Mouse (Mus musculus) large intestine, adult 2 months (tissue): Measurements from ENCODE around the gene Gpc3. TPM values are rescaled to one million over a fixed set of nuclear protein-coding genes. Genes with fewer than 3 reads are reported as not detected.
A peak's percentile ranks its signal among the peaks of the same experiment; 100 is the strongest.

Experiments used
- DNase-seq: peaks from one replicate; pipeline ENCODE4 v3.0.0-alpha.2; 2012; ENCODE audit warnings: low read depth, low spot score
- WGBS: fragments of 180-500 bp; shearing (Covaris S2); methylation state at CpG from one replicate; pipeline ENCODE4 v1.1.7; 2018; 5-methylcytosine and 5-hydroxymethylcytosine counted together
- polyA plus RNA-seq: library from polyadenylated mRNA; depleted of rRNA; stranded (reverse); fragments of >200 nt; gene quantifications from 2 replicates; pipeline ENCODE4 v1.2.3, GENCODE M21; 2012

Gene Gpc3
- polyA plus RNA-seq, 1 experiment = 7.4 TPM

DNA sequence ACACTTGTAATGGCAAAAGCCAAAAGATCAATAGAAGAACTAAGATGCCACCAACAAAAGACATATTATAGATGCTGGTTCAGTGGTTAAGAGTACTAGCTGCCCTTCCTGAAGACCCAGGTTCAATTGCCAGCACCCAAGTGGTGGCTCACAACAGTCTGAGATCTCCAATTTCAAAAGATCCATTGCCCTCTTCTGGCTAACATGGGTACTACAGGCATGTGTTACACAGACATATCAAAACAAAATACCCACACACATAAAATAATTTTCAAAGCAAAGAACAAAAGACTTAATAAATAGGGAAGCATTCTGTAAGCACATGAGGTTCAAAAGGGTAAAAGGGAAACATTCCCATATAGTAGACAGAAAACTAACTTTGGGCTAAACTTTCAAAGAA is 26.1 kb downstream of the Gpc3 start:
- no peak for DNase-seq

GRCm38 (mm10) chrX:52559995-52560394 is 53.8 kb downstream of the Gpc3 start:
- 83% methylated on average over 4 of the region's 4 CpGs for WGBS
- no peak for DNase-seq

DNA sequence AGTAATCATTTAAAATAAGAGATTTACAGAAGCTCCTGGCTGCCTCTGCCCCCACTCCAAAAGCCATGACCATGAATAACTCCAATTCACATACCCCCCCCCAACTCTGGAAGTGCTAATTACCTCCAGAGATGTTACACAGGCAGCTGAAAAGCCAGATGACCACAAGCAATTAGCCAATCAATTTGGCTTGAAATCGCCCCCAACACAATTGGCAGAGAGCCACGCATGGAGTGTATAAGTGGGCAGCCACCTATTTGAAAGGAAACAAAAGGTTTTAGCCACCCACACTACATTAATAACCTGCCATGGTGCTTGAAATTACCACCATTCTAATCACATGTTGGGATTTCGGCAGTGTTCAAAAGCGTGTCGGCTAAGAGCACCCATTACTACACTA is 55.2 kb downstream of the Gpc3 start:
- no peak for DNase-seq
- 87% methylated on average over 5 of the region's 5 CpGs for WGBS

DNA sequence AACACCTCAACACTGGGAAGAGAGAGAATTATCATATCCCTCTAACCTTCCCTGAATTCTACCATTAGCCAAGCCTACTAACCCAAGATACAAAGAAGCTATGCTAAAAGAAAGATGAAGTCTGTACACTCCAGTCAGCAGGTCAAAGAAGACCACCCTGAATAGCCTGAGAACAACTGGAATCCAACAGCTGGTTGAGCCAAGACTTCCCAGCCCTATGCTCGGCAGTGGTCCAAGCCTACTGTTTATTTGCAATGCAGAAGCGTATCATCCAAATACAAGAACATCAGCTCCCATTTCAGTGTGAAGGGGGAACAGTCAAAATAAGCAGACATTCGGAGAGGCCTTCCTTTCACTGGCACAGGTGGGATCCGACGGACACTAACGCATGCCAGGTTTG is 56.3 kb downstream of the Gpc3 start:
- DNase-seq = no peak
- 76% methylated on average over 6 of the region's 6 CpGs for WGBS

DNA sequence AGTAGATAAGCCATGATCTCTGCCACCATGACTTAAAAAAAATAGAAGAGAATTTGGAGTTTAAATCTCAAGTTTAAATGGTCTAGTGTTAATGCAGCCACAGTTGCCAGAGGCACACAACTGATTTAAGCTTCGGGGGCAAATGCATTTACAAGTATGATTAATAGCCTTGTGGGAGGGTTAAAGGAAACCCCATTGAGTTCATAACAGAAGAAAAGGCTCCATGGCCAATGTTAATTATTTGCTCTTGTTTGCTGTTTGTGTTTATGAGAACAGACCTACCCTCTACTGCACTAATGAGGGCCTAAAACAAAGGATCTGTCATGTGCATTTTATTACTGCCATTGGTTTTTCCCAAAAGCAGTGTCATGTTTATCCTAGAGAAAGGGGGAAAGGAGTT is 62.5 kb downstream of the Gpc3 start:
- 75% methylated on average over 1 of the region's 1 CpGs for WGBS
- DNase-seq = no peak

- DNase-seq = no peak
- WGBS = 72% methylated on average over 3 of the region's 3 CpGs
Observed at GRCm38 (mm10) chrX:52544623-52545022, 69.1 kb downstream of the Gpc3 start.

DNA sequence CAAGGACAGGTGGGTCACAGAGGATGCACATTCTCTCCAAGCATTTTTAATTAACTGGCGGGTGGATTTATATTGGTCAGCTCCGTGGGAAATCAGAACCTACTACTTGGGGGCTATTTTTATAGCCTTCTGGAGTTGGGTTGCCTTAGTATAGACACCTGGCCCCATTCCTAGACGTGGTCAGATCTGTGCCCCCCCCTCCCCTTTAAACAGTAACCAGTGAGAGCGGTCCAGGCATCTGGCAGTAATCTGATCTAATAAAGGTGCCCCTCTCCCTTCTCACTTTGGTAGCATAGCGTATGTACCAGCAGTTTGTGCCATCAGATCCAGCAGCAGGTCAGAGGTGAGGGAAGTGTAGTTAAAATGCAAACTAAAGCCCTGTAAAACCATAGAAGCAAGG is 76.5 kb downstream of the Gpc3 start:
- 58% methylated on average over 5 of the region's 5 CpGs for WGBS
- DNase-seq = no peak

DNA sequence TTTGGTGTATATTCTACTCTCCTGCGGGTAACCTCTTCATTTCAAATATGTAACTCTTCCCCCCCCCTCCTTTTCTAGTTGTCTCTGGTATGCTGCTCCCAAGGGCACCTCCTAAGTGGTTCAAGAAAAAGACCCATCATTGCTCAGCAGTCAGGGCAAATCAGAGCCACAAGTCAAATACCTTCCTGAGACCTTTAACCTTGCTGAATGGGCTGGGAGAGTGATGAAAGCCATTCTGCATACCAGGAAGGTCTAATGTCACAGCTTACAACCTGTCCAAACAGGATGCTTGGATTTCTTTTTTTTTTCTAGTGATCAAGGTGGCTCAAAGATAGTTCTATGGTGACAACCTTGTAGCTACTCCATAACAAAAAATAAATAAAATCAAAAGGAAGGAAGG is 80.0 kb downstream of the Gpc3 start:
- no peak for DNase-seq

GRCm38 (mm10) chrX:52533098-52533497 is 80.7 kb downstream of the Gpc3 start:
- peak; percentile 51 for DNase-seq
- 37% methylated on average over 4 of the region's 4 CpGs for WGBS

More for the DNA sequence above, 80.0 kb downstream of the Gpc3 start:
- WGBS = 67% methylated on average over 1 of the region's 1 CpGs

GRCm38 (mm10) chrX:52532124-52532523 is 81.6 kb downstream of the Gpc3 start:
- no peak for DNase-seq
- 22% methylated on average over 2 of the region's 2 CpGs for WGBS

GRCm38 (mm10) chrX:52526086-52526485 is 87.7 kb downstream of the Gpc3 start:
- 86% methylated on average over 5 of the region's 5 CpGs for WGBS
- DNase-seq = no peak

GRCm38 (mm10) chrX:52525132-52525531 is 88.6 kb downstream of the Gpc3 start:
- no peak for DNase-seq
- WGBS = 65% methylated on average over 3 of the region's 3 CpGs

- WGBS = 44% methylated on average over 3 of the region's 3 CpGs
- DNase-seq = no peak
Observed at GRCm38 (mm10) chrX:52514553-52514952, 99.2 kb downstream of the Gpc3 start.

DNA sequence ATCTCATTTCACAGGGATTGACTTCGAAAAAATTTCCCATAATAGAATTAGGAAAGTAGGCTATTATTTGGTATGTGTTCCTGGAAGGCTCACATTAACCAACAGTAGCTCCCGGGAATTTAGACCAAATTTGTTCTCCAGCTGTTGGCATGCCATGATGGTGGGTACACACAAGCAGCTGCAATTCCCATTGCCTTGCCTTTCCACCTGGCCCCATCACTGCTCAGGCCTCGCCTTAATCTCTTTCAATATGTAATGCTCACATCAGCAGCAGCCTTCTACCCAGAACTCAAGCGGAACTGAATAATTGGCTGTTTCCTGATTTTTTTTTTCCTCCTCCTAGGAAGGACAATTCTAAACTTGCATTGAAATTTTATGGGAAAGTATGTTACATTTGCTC is 102.6 kb downstream of the Gpc3 start:
- DNase-seq = no peak
- WGBS = 81% methylated on average over 4 of the region's 4 CpGs

GRCm38 (mm10) chrX:52503857-52504256 is 109.9 kb downstream of the Gpc3 start:
- 49% methylated on average over 3 of the region's 3 CpGs for WGBS
- DNase-seq = no peak

GRCm38 (mm10) chrX:52489461-52489860 is 124.3 kb downstream of the Gpc3 start:
- WGBS = 62% methylated on average over 4 of the region's 4 CpGs

DNA sequence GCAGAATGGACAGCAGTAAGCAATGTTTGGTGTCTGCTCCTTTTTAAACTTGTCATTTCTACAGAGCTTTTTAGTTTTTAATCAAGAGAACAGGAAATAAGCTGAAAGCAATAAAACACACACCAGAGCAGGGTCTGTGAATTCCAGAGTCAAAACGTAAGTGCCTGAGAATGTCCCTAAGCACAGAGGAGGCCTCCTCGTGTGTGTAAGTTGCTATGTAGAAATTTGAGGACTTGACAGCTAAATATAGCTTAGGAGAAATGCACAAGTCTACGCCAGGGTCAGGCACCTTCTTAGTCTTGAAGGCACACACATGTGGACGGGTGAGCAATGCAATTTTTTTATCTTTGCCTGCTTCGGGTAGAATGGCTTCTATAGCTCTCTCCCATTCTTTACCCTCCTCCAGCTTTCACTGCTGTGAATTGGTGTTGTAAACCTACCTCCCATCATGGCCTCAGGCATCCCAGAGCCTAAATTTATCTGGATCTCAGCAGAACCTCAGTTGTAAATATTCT is 158.6 kb downstream of the Gpc3 start:
- DNase-seq = no peak

More at GRCm38 (mm10) chrX:52489461-52489860, 124.3 kb downstream of the Gpc3 start:
- no peak for DNase-seq

DNA sequence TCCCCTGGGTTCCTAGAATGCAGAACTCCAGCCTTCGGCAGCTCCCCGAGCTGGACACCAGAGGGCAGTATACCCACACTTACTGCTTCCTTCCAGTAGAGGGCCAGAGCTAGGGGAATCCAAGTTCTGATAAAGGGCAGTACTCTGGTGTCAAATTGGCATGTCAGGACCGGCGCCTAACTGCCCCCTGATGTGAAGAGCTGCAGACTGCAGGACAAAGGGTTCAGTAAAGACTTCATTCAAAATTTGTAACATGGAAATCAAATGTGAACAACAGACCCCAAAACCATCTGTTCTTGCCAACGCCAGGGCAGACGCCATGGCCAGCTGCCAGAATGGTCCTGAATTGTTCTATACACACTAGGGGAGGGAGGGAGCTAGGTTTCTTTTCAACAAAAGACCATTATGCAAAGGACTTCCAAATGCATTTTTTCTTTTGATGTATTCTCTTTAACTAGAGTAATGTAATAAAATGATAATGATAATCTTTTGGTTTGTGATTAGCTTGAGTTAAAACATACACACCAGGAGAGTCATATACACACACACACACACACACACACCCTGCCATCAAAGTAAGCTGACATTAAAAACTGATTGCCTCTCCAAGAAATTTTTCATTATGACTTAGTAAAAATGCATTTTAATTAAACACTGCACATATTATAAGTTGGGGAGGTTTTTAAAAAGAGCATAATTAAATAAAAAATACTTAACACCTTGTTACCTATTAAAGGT is 160.1 kb downstream of the Gpc3 start:
- DNase-seq = peak; percentile 10
- 22% methylated on average over 6 of the region's 6 CpGs for WGBS

More for the DNA sequence above, 158.6 kb downstream of the Gpc3 start:
- 50% methylated on average over 5 of the region's 5 CpGs for WGBS

DNA sequence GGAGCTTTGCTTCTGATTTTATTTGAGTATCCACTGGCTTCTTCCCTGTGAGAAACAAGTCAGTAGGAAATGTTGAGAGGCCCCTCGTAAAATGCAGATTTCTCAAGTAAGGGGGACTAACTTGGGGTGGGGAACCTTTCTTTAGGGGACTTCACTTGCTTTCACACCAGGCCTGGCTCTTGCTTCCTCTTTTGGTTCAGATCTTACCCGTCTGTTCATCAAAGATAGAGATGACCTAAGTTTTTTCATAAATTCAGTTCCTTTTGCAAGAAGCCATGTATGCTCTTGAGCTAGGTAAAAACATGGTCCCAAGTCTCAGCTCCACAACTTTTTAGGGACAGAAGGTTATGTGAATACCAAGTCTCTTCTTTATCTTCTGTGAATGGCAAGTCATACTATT is 164.6 kb downstream of the Gpc3 start:
- WGBS = 64% methylated on average over 2 of the region's 2 CpGs
- DNase-seq = no peak

- WGBS = 62% methylated on average over 3 of the region's 3 CpGs
Observed at GRCm38 (mm10) chrX:52448496-52448895, 165.3 kb downstream of the Gpc3 start.

GRCm38 (mm10) chrX:52446530-52446929 is 167.2 kb downstream of the Gpc3 start:
- WGBS = 59% methylated on average over 3 of the region's 3 CpGs

More at GRCm38 (mm10) chrX:52448496-52448895, 165.3 kb downstream of the Gpc3 start:
- no peak for DNase-seq

GRCm38 (mm10) chrX:52444977-52445376 is 168.8 kb downstream of the Gpc3 start:
- WGBS = 60% methylated on average over 2 of the region's 2 CpGs
- DNase-seq = no peak

More at GRCm38 (mm10) chrX:52446530-52446929, 167.2 kb downstream of the Gpc3 start:
- no peak for DNase-seq
